Mouse (Mus musculus): ENCODE results near the gene Sim1. TPM values are rescaled to one million over a fixed set of nuclear protein-coding genes. Genes with fewer than 3 reads are reported as not detected.
A peak's percentile ranks its signal among the peaks of the same experiment; 100 is the strongest.

Sim1 gene
- polyA plus RNA-seq, 1 experiment from 2014 or later, result 1.8 TPM

DNA sequence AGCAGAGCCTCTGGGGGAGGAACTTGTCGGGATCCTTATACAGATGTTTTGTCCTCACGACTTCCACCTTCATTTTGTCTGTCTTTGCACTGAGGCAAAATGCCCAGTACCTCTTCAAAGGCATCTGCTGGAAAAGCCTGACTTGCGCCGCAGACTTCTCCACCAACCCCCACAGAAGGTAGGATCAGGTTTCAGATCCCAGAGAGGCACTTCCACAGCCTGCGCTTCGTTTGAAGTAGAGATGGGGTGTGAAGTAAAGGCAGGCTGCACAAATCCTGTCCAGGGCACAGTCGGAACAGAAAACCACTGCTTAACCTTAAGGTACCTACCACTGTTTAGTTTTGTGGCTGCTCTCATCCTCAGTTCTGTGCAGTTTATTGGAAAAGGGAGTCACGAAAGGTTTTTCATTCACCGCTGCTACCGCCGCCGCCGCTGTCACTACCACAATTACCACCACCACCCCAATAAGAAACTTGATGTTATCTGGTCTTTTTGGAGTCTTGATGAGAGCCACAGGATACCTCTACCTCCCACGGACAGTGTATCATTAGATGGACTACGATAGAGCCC is 1.7 kb upstream of the Sim1 start:
- Histone ChIP-seq H3K4me2 (ENCODE audit: low read depth, low read length) (no peak overlapping the region), H3K9me3 (ENCODE audit: control insufficient read depth, low read length) (no peaks in the 10 kb centered on the region), H3K4me3 (ENCODE audit: low read depth, low read length) (no peak overlapping the region), H3K9ac (replicated peaks; ENCODE audit: low read depth, low read length) (no peak overlapping the region), H3K36me3 (ENCODE audit: control insufficient read depth, insufficient read depth, low read length) (no peaks in the 10 kb centered on the region), H3K27ac (ENCODE audit: low read depth, low read length) (no peak overlapping the region), H3K27me3 (ENCODE audit: control insufficient read depth, insufficient read depth, low read length) (peaks cover 55% of the 10 kb centered on the region), H3K4me1 (ENCODE audit: control insufficient read depth, insufficient read depth, low read length) (peaks cover 3% of the 10 kb centered on the region; the same call in 1 of the 2 replicates)
- ATAC-seq (ENCODE audit: low read depth), result no peak
- WGBS, result 2% methylated on average over 15 of the region's 15 CpGs

DNA sequence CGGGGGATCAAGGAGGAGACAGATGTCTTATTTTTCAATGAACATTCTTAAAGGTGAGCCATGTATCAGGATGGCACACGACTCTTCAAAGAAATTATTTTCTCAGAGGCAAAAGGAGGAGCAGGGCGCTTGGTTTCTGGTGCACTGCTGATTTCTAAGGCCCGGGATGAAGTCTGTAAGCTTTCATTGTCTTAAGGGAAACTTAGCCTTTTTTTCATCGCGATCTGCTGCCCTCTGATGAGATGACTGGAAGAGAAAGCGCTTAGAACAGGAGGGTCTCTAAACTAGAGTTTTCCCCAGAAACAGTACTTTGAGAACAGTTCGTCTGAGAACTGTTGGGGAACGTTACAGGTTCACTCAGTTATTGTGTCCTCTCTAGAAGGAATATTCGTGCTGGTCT is 1.0 kb upstream of the Sim1 start:
- Histone ChIP-seq H3K27ac (ENCODE audit: low read depth, low read length) (no peak overlapping the region), H3K9ac (replicated peaks; ENCODE audit: low read depth, low read length) (no peak overlapping the region), H3K9me3 (ENCODE audit: control insufficient read depth, low read length) (no peaks in the 10 kb centered on the region), H3K4me3 (ENCODE audit: low read depth, low read length) (no peak overlapping the region), H3K36me3 (ENCODE audit: control insufficient read depth, insufficient read depth, low read length) (no peaks in the 10 kb centered on the region), H3K4me1 (ENCODE audit: control insufficient read depth, insufficient read depth, low read length) (peaks cover 3% of the 10 kb centered on the region; the same call in 1 of the 2 replicates), H3K4me2 (ENCODE audit: low read depth, low read length) (no peak overlapping the region), H3K27me3 (ENCODE audit: control insufficient read depth, insufficient read depth, low read length) (peaks cover 61% of the 10 kb centered on the region)
- WGBS, result 3% methylated on average over 10 of the region's 10 CpGs
- ATAC-seq (ENCODE audit: low read depth), result no peak

DNA sequence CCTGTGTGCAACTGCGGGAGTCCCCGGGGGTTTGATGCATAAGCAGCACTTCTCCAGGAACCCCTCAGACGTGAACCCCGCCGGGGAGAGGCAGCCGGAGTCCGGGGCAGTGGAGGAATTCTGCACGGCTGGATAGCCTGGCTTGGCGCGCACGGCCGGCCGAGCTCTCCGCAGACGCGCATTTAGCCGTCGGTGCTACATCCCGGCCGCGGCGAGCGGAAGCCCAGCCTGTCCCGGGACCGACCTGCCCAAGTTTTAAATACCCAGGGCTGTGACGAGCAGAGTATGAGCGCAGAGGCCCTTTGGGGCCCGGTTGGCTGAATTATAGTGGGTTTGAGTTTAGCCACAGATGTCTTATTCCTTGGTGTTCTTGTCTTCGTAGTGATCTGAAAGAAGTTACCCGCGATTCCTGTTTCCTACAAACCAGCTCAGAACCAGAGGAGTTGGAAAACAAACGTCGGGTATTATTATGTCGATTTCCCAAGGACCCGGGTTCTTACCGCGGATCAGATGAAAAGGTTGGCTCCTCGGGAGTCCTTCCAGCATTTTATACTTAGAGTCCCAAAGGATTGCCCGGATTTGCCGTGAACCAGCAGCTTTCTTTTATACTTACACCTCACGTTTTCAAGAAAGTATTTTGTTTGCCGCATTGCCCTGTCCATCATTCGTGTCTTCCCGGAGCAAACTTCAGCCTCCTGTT is 687 bp downstream of the Sim1 start:
- Histone ChIP-seq H3K27me3 (ENCODE audit: control insufficient read depth, insufficient read depth, low read length) (peaks cover 65% of the 10 kb centered on the region), H3K36me3 (ENCODE audit: control insufficient read depth, insufficient read depth, low read length) (no peaks in the 10 kb centered on the region), H3K27ac (ENCODE audit: low read depth, low read length) (no peak overlapping the region), H3K4me1 (ENCODE audit: control insufficient read depth, insufficient read depth, low read length) (peaks cover 3% of the 10 kb centered on the region; the same call in 1 of the 2 replicates), H3K4me2 (ENCODE audit: low read depth, low read length) (peak overlapping the region; percentile 64), H3K9ac (replicated peaks; ENCODE audit: low read depth, low read length) (no peak overlapping the region), H3K9me3 (ENCODE audit: control insufficient read depth, low read length) (no peaks in the 10 kb centered on the region), H3K4me3 (ENCODE audit: low read depth, low read length) (peak overlapping the region; percentile 33)
- under 1% methylated on average over 44 of the region's 44 CpGs for WGBS
- no peak; the same call in 1 of the 2 replicates for ATAC-seq (ENCODE audit: low read depth)

DNA sequence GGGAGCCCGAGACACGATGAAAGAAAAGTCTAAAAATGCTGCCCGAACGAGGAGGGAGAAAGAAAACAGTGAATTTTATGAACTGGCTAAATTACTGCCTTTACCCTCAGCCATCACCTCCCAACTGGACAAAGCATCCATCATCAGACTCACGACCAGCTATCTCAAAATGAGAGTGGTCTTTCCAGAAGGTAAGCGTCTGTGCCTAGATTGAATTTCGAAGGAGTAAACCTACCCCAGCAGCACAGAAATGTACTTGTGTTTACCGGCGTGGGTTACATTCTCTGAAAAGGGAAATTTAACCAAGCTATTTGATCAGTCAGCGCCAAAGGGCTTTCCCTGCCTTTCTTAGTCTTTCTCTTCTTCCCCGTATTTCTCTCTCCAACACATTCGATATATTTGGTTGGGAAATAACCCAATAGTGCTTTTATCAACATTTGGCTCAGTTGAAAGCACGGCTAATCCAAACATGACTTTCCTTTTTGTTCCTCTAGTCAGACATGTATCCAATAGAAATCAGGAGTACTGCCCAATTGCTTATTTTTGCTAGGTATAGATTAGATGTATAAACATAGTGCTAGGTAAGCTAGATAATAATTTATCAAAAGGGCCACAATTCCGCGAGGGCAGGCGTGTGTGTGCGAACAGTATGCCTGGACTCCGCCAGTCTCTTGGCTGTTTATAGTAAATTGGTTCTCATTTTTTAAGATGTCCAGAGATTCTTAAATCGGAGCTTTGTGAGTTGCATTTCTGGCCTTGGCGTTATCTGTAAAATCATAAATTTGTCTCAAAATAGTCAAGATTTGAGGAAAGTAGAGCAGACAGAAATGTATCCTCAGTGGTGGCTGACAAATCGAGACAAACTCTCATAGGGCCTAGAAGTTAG is 1.6 kb downstream of the Sim1 start:
- H3K27me3 ChIP-seq (ENCODE audit: control insufficient read depth, insufficient read depth, low read length), result peaks cover 63% of the 10 kb centered on the region
- no peak for ATAC-seq (ENCODE audit: low read depth)
- no peak overlapping the region; the same call in 1 of the 2 replicates for H3K4me3 ChIP-seq (ENCODE audit: low read depth, low read length)

DNA sequence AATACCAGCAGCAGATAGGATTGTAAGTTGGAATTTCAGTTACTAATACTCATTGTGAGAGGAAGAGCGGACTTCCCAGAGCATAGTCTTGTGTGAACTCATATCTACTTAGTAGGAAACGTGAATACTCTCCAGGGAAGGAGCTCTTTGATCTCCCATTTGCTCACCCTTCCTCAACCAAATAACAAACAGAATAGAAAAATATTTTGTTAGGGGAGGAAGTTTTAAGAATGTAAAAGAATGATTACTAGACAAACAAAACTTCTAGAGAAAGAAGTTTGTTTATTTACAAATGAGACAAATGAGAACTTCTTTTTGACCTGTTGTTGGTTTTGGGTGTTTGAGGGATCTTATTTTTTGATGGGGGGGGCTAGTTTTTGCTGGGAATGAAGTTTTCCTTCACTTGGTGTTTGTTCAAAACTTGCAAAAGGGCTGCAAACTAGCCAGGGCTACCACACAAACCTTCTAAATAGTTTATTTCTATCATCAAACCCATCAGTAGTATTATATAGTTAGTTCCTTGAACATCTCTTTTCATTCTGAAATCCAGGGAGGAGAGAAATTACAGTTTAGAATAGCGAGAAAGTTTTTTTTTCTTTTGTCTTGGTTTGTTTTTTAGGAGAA is 2.3 kb downstream of the Sim1 start:
- Histone ChIP-seq H3K36me3 (ENCODE audit: control insufficient read depth, insufficient read depth, low read length) (no peaks in the 10 kb centered on the region), H3K27me3 (ENCODE audit: control insufficient read depth, insufficient read depth, low read length) (peaks cover 57% of the 10 kb centered on the region), H3K9me3 (ENCODE audit: control insufficient read depth, low read length) (no peaks in the 10 kb centered on the region), H3K4me3 (ENCODE audit: low read depth, low read length) (no peak overlapping the region), H3K4me1 (ENCODE audit: control insufficient read depth, insufficient read depth, low read length) (peaks cover 3% of the 10 kb centered on the region; the same call in 1 of the 2 replicates), H3K27ac (ENCODE audit: low read depth, low read length) (no peak overlapping the region), H3K4me2 (ENCODE audit: low read depth, low read length) (no peak overlapping the region), H3K9ac (replicated peaks; ENCODE audit: low read depth, low read length) (no peak overlapping the region)
- ATAC-seq (ENCODE audit: low read depth), result no peak
- 16% methylated on average over 3 of the region's 3 CpGs for WGBS

More for the DNA sequence above, 1.6 kb downstream of the Sim1 start:
- WGBS, result 4% methylated on average over 21 of the region's 21 CpGs
- no peaks in the 10 kb centered on the region for H3K9me3 ChIP-seq (ENCODE audit: control insufficient read depth, low read length)
- H3K27ac ChIP-seq (ENCODE audit: low read depth, low read length), result no peak overlapping the region
- no peaks in the 10 kb centered on the region for H3K36me3 ChIP-seq (ENCODE audit: control insufficient read depth, insufficient read depth, low read length)
- H3K4me2 ChIP-seq (ENCODE audit: low read depth, low read length), result no peak overlapping the region
- H3K9ac ChIP-seq (replicated peaks; ENCODE audit: low read depth, low read length), result no peak overlapping the region
- H3K4me1 ChIP-seq (ENCODE audit: control insufficient read depth, insufficient read depth, low read length), result peaks cover 3% of the 10 kb centered on the region; the same call in 1 of the 2 replicates

DNA sequence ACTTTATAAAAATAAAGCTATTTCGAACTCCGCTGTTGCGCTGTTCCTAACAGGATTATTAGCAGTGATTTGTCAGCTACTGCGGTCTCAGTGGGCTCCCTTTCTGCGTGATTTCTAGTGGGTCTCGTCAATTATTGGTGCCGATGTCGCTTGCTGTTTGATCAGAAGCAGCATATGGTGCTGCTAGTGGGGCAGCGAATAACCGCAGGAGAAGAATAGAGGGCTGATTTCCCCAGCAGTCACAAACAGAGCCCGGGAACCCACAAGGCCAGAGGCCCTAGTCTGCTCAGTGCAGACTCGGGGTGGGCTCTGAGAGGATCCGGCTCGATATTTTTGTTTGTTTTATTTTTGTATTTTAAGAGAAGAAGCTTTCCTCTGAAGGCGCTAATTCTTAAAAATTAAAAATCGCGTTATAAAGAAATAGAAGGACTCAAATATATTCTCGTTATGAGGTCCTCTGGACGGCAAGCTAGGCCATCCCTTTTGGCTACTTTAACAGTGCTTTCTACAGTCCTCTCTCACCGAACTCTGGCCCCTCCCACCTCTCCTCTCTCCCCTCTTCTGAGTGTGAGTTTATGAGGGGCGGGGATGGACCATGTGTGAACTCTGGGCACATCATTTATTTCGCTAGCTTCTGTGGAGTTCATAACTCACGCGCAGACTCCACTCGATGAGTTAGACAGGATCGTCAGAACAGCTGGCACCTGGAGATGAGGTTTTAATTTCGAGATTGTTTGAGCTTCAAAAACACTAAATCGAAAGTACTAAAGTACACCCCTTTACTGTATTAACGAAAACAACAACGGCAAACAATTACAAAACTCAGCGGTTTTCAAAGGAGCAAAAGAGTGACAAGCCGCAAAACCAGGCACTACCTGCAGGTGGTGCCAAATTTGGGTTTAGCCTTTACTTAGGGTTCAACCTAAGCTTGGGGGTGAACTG is 3.2 kb downstream of the Sim1 start:
- H3K4me1 ChIP-seq (ENCODE audit: control insufficient read depth, insufficient read depth, low read length), result peaks cover 3% of the 10 kb centered on the region; the same call in 1 of the 2 replicates
- H3K27ac ChIP-seq (ENCODE audit: low read depth, low read length), result no peak overlapping the region
- H3K36me3 ChIP-seq (ENCODE audit: control insufficient read depth, insufficient read depth, low read length), result no peaks in the 10 kb centered on the region
- ATAC-seq (ENCODE audit: low read depth), result no peak
- H3K9me3 ChIP-seq (ENCODE audit: control insufficient read depth, low read length), result no peaks in the 10 kb centered on the region
- 2% methylated on average over 32 of the region's 32 CpGs for WGBS
- H3K9ac ChIP-seq (replicated peaks; ENCODE audit: low read depth, low read length), result no peak overlapping the region
- H3K4me2 ChIP-seq (ENCODE audit: low read depth, low read length), result no peak overlapping the region
- H3K4me3 ChIP-seq (ENCODE audit: low read depth, low read length), result no peak overlapping the region
- peaks cover 53% of the 10 kb centered on the region for H3K27me3 ChIP-seq (ENCODE audit: control insufficient read depth, insufficient read depth, low read length)

DNA sequence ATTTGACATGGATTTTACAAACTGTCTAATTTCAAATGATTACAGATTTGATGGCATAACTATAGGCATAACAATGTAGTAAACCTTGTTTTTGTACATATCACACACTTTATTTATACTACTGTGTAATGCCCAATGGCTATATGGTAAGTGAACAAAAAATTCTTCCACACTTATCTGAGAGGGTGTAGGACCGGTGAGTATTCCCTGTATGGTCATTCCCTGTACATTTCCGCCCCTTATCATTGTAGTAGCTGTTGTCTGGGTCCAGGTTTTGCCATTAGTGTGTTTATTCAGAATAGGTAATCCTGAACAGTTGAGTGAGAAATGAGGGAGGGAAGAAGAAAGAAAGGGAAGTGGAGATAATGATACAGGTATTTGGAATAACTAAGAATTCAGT is 4.1 kb downstream of the Sim1 start:
- no peaks in the 10 kb centered on the region for H3K36me3 ChIP-seq (ENCODE audit: control insufficient read depth, insufficient read depth, low read length)
- H3K4me1 ChIP-seq (ENCODE audit: control insufficient read depth, insufficient read depth, low read length), result peaks cover 3% of the 10 kb centered on the region; the same call in 1 of the 2 replicates
- no peak overlapping the region for H3K9ac ChIP-seq (replicated peaks; ENCODE audit: low read depth, low read length)
- H3K9me3 ChIP-seq (ENCODE audit: control insufficient read depth, low read length), result no peaks in the 10 kb centered on the region
- 22% methylated on average over 2 of the region's 2 CpGs for WGBS
- H3K4me3 ChIP-seq (ENCODE audit: low read depth, low read length), result no peak overlapping the region
- no peak overlapping the region for H3K4me2 ChIP-seq (ENCODE audit: low read depth, low read length)
- ATAC-seq (ENCODE audit: low read depth), result no peak
- peaks cover 52% of the 10 kb centered on the region for H3K27me3 ChIP-seq (ENCODE audit: control insufficient read depth, insufficient read depth, low read length)
- no peak overlapping the region for H3K27ac ChIP-seq (ENCODE audit: low read depth, low read length)

All from neural tube, embryonic 14.5 days (tissue).